Mouse (Mus musculus): ENCODE measurements at regions not wholly inside any gene's neighbourhood (a gene's known extent, or its start where the extent isn't known, plus 50 kb on each side); places are given as distances from the start of the nearest gene placed in this dataset.
A peak's percentile ranks its signal among the peaks of the same experiment; 100 is the strongest.

DNA sequence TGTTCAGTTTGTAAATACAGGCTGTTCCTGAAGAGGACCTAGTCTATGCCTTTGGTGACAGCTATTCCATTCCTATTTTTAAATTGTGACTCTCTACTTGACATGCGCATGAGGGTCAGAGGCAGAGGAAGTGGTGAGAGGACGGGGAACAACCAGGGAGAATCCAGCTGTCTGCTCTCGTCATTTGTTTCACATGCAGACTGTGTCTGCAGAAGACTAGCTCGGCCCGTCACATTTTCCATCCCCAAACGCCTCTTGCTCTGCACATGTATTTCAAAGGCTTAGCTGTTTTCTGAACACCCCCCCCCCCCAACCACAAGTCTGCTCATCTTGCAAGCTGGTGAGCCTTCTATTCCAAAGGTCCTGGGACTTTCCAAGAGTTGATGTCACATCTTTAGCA, 339.4 kb downstream of the Dhx35 start:
- H3K27me3 ChIP-seq (ENCODE audit: control insufficient read depth, insufficient read depth, low read length) = no peaks in the 10 kb centered on the region
- no peaks in the 10 kb centered on the region for H3K4me1 ChIP-seq (ENCODE audit: control insufficient read depth, insufficient read depth, low read length)
- WGBS = 67% methylated on average over 6 of the region's 6 CpGs
- no peaks in the 10 kb centered on the region for H3K79me2 ChIP-seq (ENCODE audit: control insufficient read depth, insufficient read depth, low read length)
- H3K36me3 ChIP-seq (ENCODE audit: control insufficient read depth, insufficient read depth, low read length) = no peaks in the 10 kb centered on the region
- no peak for TF ChIP-seq POLR2A (IDR thresholded peaks at IDR 0.05; ENCODE audit: extremely low read depth, insufficient read depth, low read length)
- no peak for TF ChIP-seq CTCF (IDR thresholded peaks at IDR 0.05; ENCODE audit: low read depth, low read length)
- no peak overlapping the region for H3K4me3 ChIP-seq (ENCODE audit: insufficient read depth, low read depth, low read length)
- DNase-seq (ENCODE audit: extremely low read depth, low read depth, low spot score) = no peak
- H3K27ac ChIP-seq (replicated peaks; ENCODE audit: insufficient read depth, low read depth, low read length) = no peak overlapping the region
- H3K9ac ChIP-seq (ENCODE audit: low read depth, low read length) = no peak overlapping the region

DNA sequence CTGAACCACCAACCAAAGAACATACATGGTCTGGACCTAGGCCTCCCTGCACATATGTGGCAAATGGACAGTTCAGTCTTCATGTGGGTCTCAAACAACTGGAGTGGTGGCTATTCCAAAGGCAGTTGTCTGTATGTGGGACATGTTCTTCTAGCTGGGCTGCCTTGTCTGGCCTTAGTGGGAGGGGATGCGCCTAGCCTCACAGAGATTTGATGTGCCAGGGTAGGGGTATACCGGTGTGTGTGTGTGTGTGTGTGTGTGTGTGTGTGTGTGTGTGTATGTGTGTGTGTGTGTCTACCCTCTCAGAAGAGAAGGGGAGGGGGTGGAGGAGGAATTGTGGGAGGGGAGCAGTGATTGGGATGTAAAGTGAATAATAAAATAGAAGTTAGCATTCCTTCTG, 344.0 kb downstream of the Dhx35 start:
- Histone ChIP-seq H3K27ac (replicated peaks; ENCODE audit: insufficient read depth, low read depth, low read length) (no peak overlapping the region), H3K27me3 (ENCODE audit: control insufficient read depth, insufficient read depth, low read length) (no peaks in the 10 kb centered on the region), H3K79me2 (ENCODE audit: control insufficient read depth, insufficient read depth, low read length) (no peaks in the 10 kb centered on the region), H3K9ac (ENCODE audit: low read depth, low read length) (no peak overlapping the region), H3K4me1 (ENCODE audit: control insufficient read depth, insufficient read depth, low read length) (no peaks in the 10 kb centered on the region), H3K4me3 (ENCODE audit: insufficient read depth, low read depth, low read length) (no peak overlapping the region), H3K36me3 (ENCODE audit: control insufficient read depth, insufficient read depth, low read length) (no peaks in the 10 kb centered on the region)
- 92% methylated on average over 2 of the region's 2 CpGs for WGBS
- no peak for DNase-seq (ENCODE audit: extremely low read depth, low read depth, low spot score)
- TF ChIP-seq POLR2A (IDR thresholded peaks at IDR 0.05; ENCODE audit: extremely low read depth, insufficient read depth, low read length) (no peak), CTCF (IDR thresholded peaks at IDR 0.05; ENCODE audit: low read depth, low read length) (no peak)

DNA sequence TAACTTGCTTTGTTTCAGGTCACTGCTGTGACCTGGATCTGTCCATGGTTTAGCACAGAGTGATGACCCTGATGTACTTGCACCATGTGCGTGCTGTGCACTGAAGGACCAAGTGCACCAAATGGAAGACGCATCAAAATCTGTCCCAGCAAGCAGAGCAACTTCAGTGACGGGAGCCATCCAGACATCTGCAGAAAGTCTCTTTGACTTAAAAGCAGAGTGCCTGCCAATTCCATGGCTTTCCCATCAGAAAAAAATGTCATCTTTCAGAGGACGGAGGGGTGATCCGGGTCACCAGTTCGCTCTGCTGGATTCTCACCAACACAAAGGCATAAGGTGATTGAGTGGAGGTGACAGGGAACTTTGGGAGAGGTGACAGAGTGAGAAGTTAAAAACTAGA, 351.4 kb downstream of the Dhx35 start:
- Histone ChIP-seq H3K79me2 (ENCODE audit: control insufficient read depth, insufficient read depth, low read length) (no peaks in the 10 kb centered on the region), H3K27ac (replicated peaks; ENCODE audit: insufficient read depth, low read depth, low read length) (no peak overlapping the region), H3K4me1 (ENCODE audit: control insufficient read depth, insufficient read depth, low read length) (no peaks in the 10 kb centered on the region), H3K4me3 (ENCODE audit: insufficient read depth, low read depth, low read length) (no peak overlapping the region), H3K9ac (ENCODE audit: low read depth, low read length) (no peak overlapping the region), H3K36me3 (ENCODE audit: control insufficient read depth, insufficient read depth, low read length) (no peaks in the 10 kb centered on the region), H3K27me3 (ENCODE audit: control insufficient read depth, insufficient read depth, low read length) (no peaks in the 10 kb centered on the region)
- DNase-seq (ENCODE audit: extremely low read depth, low read depth, low spot score) = no peak
- TF ChIP-seq POLR2A (IDR thresholded peaks at IDR 0.05; ENCODE audit: extremely low read depth, insufficient read depth, low read length) (no peak), CTCF (IDR thresholded peaks at IDR 0.05; ENCODE audit: low read depth, low read length) (no peak)
- 86% methylated on average over 6 of the region's 6 CpGs for WGBS

DNA sequence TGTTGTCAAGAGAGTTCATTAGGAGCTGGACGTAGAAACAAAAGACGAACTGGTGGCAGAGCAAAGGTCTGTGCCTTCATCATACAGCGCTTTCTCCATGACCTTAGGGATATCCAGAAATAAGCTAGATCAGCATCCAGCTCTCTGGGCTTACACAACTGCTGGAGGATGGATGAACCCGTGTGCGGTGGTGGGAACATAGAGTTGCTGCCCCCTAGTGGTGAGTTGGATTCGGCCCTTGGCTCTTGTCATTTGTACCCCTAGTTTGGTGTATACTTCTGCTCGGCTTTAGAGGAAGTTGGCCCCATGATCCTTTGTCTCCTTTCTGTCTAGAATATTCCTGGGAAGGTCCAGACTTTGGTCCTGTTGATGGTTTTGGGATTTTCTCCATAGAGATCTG, 369.4 kb downstream of the Dhx35 start:
- Histone ChIP-seq H3K27ac (replicated peaks; ENCODE audit: insufficient read depth, low read depth, low read length) (no peak overlapping the region), H3K9ac (ENCODE audit: low read depth, low read length) (no peak overlapping the region), H3K4me3 (ENCODE audit: insufficient read depth, low read depth, low read length) (no peak overlapping the region), H3K4me1 (ENCODE audit: control insufficient read depth, insufficient read depth, low read length) (no peaks in the 10 kb centered on the region), H3K79me2 (ENCODE audit: control insufficient read depth, insufficient read depth, low read length) (no peaks in the 10 kb centered on the region), H3K36me3 (ENCODE audit: control insufficient read depth, insufficient read depth, low read length) (no peaks in the 10 kb centered on the region), H3K27me3 (ENCODE audit: control insufficient read depth, insufficient read depth, low read length) (no peaks in the 10 kb centered on the region)
- WGBS = 31% methylated on average over 7 of the region's 7 CpGs
- TF ChIP-seq CTCF (IDR thresholded peaks at IDR 0.05; ENCODE audit: low read depth, low read length) (peak; percentile 80), POLR2A (IDR thresholded peaks at IDR 0.05; ENCODE audit: extremely low read depth, insufficient read depth, low read length) (no peak)
- DNase-seq (ENCODE audit: extremely low read depth, low read depth, low spot score) = peak; percentile 25

DNA sequence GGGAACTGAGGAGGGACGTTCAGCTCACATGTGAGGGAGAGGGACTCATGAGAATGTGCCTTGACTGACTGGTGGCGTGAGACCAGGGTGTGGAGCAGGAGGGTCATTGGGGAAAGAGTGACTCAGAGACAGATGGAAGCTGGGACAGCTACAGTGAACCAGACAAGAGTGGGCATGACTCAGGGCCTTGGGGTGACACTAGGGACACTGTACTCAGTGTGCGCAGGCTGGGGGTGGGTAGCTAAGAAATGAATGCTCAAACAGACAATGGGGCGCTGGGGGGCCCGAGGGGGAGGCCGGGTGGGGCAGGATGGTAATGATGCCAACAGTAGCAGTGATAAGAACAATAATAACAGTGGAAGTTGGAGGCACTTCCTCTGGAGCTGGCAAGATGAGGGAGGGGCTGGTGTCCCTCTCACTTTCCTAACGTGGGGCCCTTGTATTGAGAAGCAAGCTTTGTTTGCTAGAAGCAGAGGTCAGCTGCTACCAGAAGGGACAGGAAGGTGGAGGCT, 374.0 kb downstream of the Dhx35 start:
- no peak for TF ChIP-seq CTCF (IDR thresholded peaks at IDR 0.05; ENCODE audit: low read depth, low read length)
- TF ChIP-seq POLR2A (IDR thresholded peaks at IDR 0.05; ENCODE audit: extremely low read depth, insufficient read depth, low read length) = no peak
- Histone ChIP-seq H3K4me3 (ENCODE audit: insufficient read depth, low read depth, low read length) (no peak overlapping the region), H3K79me2 (ENCODE audit: control insufficient read depth, insufficient read depth, low read length) (no peaks in the 10 kb centered on the region), H3K4me1 (ENCODE audit: control insufficient read depth, insufficient read depth, low read length) (no peaks in the 10 kb centered on the region), H3K27me3 (ENCODE audit: control insufficient read depth, insufficient read depth, low read length) (no peaks in the 10 kb centered on the region), H3K27ac (replicated peaks; ENCODE audit: insufficient read depth, low read depth, low read length) (no peak overlapping the region), H3K36me3 (ENCODE audit: control insufficient read depth, insufficient read depth, low read length) (no peaks in the 10 kb centered on the region), H3K9ac (ENCODE audit: low read depth, low read length) (no peak overlapping the region)
- WGBS = 60% methylated on average over 7 of the region's 7 CpGs
- DNase-seq (ENCODE audit: extremely low read depth, low read depth, low spot score) = no peak

DNA sequence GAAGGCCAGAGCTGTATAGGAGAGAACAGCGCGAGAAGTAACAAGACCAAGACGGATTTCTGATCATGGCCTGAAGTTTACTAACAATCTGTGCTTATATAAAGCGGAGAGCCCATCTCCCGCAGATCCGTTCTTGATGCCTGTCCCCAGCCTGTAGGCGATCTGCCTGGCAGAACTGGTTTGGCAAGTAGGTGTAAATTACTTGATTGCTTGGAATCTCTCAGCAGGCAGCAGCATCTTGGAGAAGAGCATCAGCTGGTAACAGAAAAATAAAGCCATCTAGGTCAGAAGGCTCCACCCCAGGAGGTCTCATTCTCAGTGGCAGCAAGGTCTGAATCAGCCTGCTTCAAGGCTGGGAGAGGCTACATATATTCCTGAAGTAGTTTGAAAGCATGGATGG, 401.5 kb downstream of the Dhx35 start:
- Histone ChIP-seq H3K36me3 (ENCODE audit: control insufficient read depth, insufficient read depth, low read length) (no peaks in the 10 kb centered on the region), H3K9ac (ENCODE audit: low read depth, low read length) (no peak overlapping the region), H3K79me2 (ENCODE audit: control insufficient read depth, insufficient read depth, low read length) (no peaks in the 10 kb centered on the region), H3K4me3 (ENCODE audit: insufficient read depth, low read depth, low read length) (no peak overlapping the region), H3K4me1 (ENCODE audit: control insufficient read depth, insufficient read depth, low read length) (no peaks in the 10 kb centered on the region), H3K27ac (replicated peaks; ENCODE audit: insufficient read depth, low read depth, low read length) (no peak overlapping the region), H3K27me3 (ENCODE audit: control insufficient read depth, insufficient read depth, low read length) (no peaks in the 10 kb centered on the region; the same call in 1 of the 2 replicates)
- no peak for TF ChIP-seq POLR2A (IDR thresholded peaks at IDR 0.05; ENCODE audit: extremely low read depth, insufficient read depth, low read length)
- TF ChIP-seq CTCF (IDR thresholded peaks at IDR 0.05; ENCODE audit: low read depth, low read length) = no peak
- WGBS = 27% methylated on average over 7 of the region's 7 CpGs
- DNase-seq (ENCODE audit: extremely low read depth, low read depth, low spot score) = no peak
